Mouse (Mus musculus) common myeloid progenitor, adult 5-6 weeks (primary cell): ENCODE data around the gene Tmem121. TPM values are rescaled to one million over a fixed set of nuclear protein-coding genes. Genes with fewer than 3 reads are reported as not detected.

Experiments
- ATAC-seq: replicated peaks from 2 replicates; pipeline ENCODE4 v1.8.0; 2016; ENCODE audit warnings: low read depth, mild to moderate bottlenecking, moderate TSS enrichment, inconsistent platforms; ENCODE audit not compliant: poor library complexity, severe bottlenecking
- total RNA-seq: library from RNA; stranded (forward); fragments of 200-1000, 187-1606 nt; gene quantifications from 2 replicates; pipeline ENCODE4 v1.2.3, GENCODE M21; 2017

Gene Tmem121
- total RNA-seq, 1 experiment from 2014 or later = not detected

- ATAC-seq = no peak
Observed at GRCm38 (mm10) chr12:113148381-113149035, 37.2 kb upstream of the Tmem121 start.

- no peak for ATAC-seq
Observed at GRCm38 (mm10) chr12:113149341-113149740, 36.4 kb upstream of the Tmem121 start.

- no peak for ATAC-seq
Observed at GRCm38 (mm10) chr12:113149896-113150295, 35.8 kb upstream of the Tmem121 start.

GRCm38 (mm10) chr12:113150591-113150990 lies 35.1 kb upstream of the Tmem121 start:
- no peak for ATAC-seq

GRCm38 (mm10) chr12:113151046-113151445 lies 34.7 kb upstream of the Tmem121 start:
- ATAC-seq = no peak

- peak; percentile 9 for ATAC-seq
Observed at GRCm38 (mm10) chr12:113151661-113152271, 34.0 kb upstream of the Tmem121 start.

GRCm38 (mm10) chr12:113152272-113152661 lies 33.5 kb upstream of the Tmem121 start:
- ATAC-seq = no peak

GRCm38 (mm10) chr12:113152991-113153525 lies 32.7 kb upstream of the Tmem121 start:
- ATAC-seq = no peak

GRCm38 (mm10) chr12:113153971-113154370 lies 31.8 kb upstream of the Tmem121 start:
- no peak for ATAC-seq

GRCm38 (mm10) chr12:113154747-113155075 lies 31.0 kb upstream of the Tmem121 start:
- no peak for ATAC-seq

GRCm38 (mm10) chr12:113155076-113155771 lies 30.5 kb upstream of the Tmem121 start:
- ATAC-seq = peak; percentile 3

GRCm38 (mm10) chr12:113155887-113156539 lies 29.7 kb upstream of the Tmem121 start, which contains the start of gene Tedc1:
Tedc1 (plus strand) TSS chr12:113156421.
- peak; percentile 86 for ATAC-seq

- ATAC-seq = no peak
Observed at GRCm38 (mm10) chr12:113156540-113156929, 29.2 kb upstream of the Tmem121 start.

GRCm38 (mm10) chr12:113157002-113157401 lies 28.7 kb upstream of the Tmem121 start:
- no peak for ATAC-seq

- ATAC-seq = no peak
Observed at GRCm38 (mm10) chr12:113157521-113157920, 28.2 kb upstream of the Tmem121 start.

GRCm38 (mm10) chr12:113157971-113158370 lies 27.8 kb upstream of the Tmem121 start:
- ATAC-seq = no peak

- peak; percentile 27 for ATAC-seq
Observed at GRCm38 (mm10) chr12:113163561-113164006, 22.1 kb upstream of the Tmem121 start.

GRCm38 (mm10) chr12:113168031-113168536 lies 17.6 kb upstream of the Tmem121 start:
- ATAC-seq = peak; percentile 90

- ATAC-seq = no peak
Observed at GRCm38 (mm10) chr12:113176960-113177725, 8.6 kb upstream of the Tmem121 start.

- ATAC-seq = no peak
Observed at GRCm38 (mm10) chr12:113181020-113181419, 4.7 kb upstream of the Tmem121 start.
